Mouse (Mus musculus): ENCODE data around the gene Jhy.

Jhy gene

GRCm38 (mm10) chr9:40859196-40859595, 104.7 kb downstream of the Jhy start:
- in situ Hi-C loops (cut with MboI; ENCODE audit: low sequenced_read_pairs) = no loop called here

DNA sequence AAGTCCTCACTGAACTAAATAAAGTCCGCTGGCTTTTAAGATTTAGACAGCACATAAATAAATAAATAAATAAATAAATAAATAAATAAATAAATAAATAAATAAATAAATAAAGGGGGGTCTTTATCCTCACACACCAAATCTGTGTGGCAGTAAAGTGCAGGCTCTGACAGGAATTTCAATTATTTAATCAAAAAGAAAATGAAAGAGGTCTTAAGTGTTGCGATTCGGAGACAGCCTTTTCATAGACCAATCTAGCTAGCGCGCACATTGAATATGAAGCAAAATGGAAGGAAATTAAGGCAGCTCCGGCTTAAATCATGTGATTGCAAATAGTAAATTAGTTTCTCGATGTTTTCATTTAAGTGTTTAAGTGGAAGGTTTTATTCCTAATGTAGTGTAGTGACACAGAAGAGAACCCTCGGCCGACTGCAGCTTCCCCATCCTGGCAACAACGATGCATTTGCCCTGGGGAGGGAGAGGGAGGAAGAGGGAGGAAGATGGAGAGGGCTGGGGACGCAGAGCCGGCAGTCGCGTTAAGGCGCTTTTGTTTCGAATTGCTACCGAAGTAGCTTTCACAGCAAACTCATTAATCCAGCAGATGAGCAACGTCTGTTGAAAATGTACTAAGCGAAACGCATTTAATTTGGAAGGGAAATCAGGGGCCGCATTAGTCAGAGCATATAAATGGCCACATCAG, 105.3 kb downstream of the Jhy start:
- in situ Hi-C loops (cut with MboI; ENCODE audit: low sequenced_read_pairs) = no loop called here

- in situ Hi-C loops (cut with MboI; ENCODE audit: low sequenced_read_pairs) = no loop called here
Observed at GRCm38 (mm10) chr9:40851515-40851914, 112.4 kb downstream of the Jhy start.

Data from CH12F3 (cell line).